Mouse (Mus musculus): ENCODE measurements around the gene Fam19a4. TPM values are rescaled to one million over a fixed set of nuclear protein-coding genes. Genes with fewer than 3 reads are reported as not detected.
A peak's percentile ranks its signal among the peaks of the same experiment; 100 is the strongest.

The Fam19a4 gene
- not detected in 2 replicates for total RNA-seq (2014; fragmentation: Nextera tagmentation)
- not detected in 2 replicates for total RNA-seq (2017)

- peak; percentile 33 for ATAC-seq (replicated peaks; ENCODE audit: poor library complexity, severe bottlenecking)
Observed at GRCm38 (mm10) chr6:97060074-97060681, at the start of gene Fam19a4. Gene Fam19a4 (minus strand): TSS chr6:97060413.

- peak; percentile 86 for ATAC-seq (replicated peaks; ENCODE audit: poor library complexity, severe bottlenecking)
Observed at GRCm38 (mm10) chr6:97106777-97107176, 46.6 kb upstream of the Fam19a4 start.

- no peak for ATAC-seq (replicated peaks; ENCODE audit: poor library complexity, severe bottlenecking)
Observed at GRCm38 (mm10) chr6:97106106-97106505, 45.9 kb upstream of the Fam19a4 start.

GRCm38 (mm10) chr6:97104264-97104852, 44.1 kb upstream of the Fam19a4 start:
- ATAC-seq (replicated peaks; ENCODE audit: poor library complexity, severe bottlenecking), result peak; percentile 56

- ATAC-seq (replicated peaks; ENCODE audit: poor library complexity, severe bottlenecking), result no peak
Observed at GRCm38 (mm10) chr6:97101958-97102702, 41.9 kb upstream of the Fam19a4 start.

- ATAC-seq (replicated peaks; ENCODE audit: poor library complexity, severe bottlenecking), result no peak
Observed at GRCm38 (mm10) chr6:97101190-97101957, 41.2 kb upstream of the Fam19a4 start.

- no peak for ATAC-seq (replicated peaks; ENCODE audit: poor library complexity, severe bottlenecking)
Observed at GRCm38 (mm10) chr6:97082336-97082735, 22.1 kb upstream of the Fam19a4 start.

- no peak for ATAC-seq (replicated peaks; ENCODE audit: poor library complexity, severe bottlenecking)
Observed at GRCm38 (mm10) chr6:97080016-97080415, 19.8 kb upstream of the Fam19a4 start.

- ATAC-seq (replicated peaks; ENCODE audit: poor library complexity, severe bottlenecking), result 0 out of 2 replicates have a peak, but pooled peaks have one; percentile 27
Observed at GRCm38 (mm10) chr6:97059599-97059998, 614 bp downstream of the Fam19a4 start.

GRCm38 (mm10) chr6:97052196-97052770, 7.9 kb downstream of the Fam19a4 start:
- ATAC-seq (replicated peaks; ENCODE audit: poor library complexity, severe bottlenecking), result no peak

GRCm38 (mm10) chr6:97048403-97048802, 11.8 kb downstream of the Fam19a4 start:
- no peak for ATAC-seq (replicated peaks; ENCODE audit: poor library complexity, severe bottlenecking)

GRCm38 (mm10) chr6:97046541-97046940, 13.7 kb downstream of the Fam19a4 start:
- ATAC-seq (replicated peaks; ENCODE audit: poor library complexity, severe bottlenecking), result no peak

- no peak; the same call in 1 of the 2 replicates for ATAC-seq (replicated peaks; ENCODE audit: poor library complexity, severe bottlenecking)
Observed at GRCm38 (mm10) chr6:97027110-97027677, 33.0 kb downstream of the Fam19a4 start.

GRCm38 (mm10) chr6:97019323-97019722, 40.9 kb downstream of the Fam19a4 start:
- ATAC-seq (replicated peaks; ENCODE audit: poor library complexity, severe bottlenecking), result no peak

- no peak for ATAC-seq (replicated peaks; ENCODE audit: poor library complexity, severe bottlenecking)
Observed at GRCm38 (mm10) chr6:97016711-97017110, 43.5 kb downstream of the Fam19a4 start.

GRCm38 (mm10) chr6:97016018-97016417, 44.2 kb downstream of the Fam19a4 start:
- ATAC-seq (replicated peaks; ENCODE audit: poor library complexity, severe bottlenecking), result peak; percentile 96

GRCm38 (mm10) chr6:97006513-97007094, 53.6 kb downstream of the Fam19a4 start:
- peak; percentile 94 for ATAC-seq (replicated peaks; ENCODE audit: poor library complexity, severe bottlenecking)

- 0 out of 2 replicates have a peak, but pooled peaks have one; percentile 45 for ATAC-seq (replicated peaks; ENCODE audit: poor library complexity, severe bottlenecking)
Observed at GRCm38 (mm10) chr6:97005038-97005437, 55.2 kb downstream of the Fam19a4 start.

GRCm38 (mm10) chr6:96995556-96996159, 64.6 kb downstream of the Fam19a4 start:
- no peak for ATAC-seq (replicated peaks; ENCODE audit: poor library complexity, severe bottlenecking)
